Mouse (Mus musculus): ENCODE data around the gene Tcf7l2. TPM values are rescaled to one million over a fixed set of nuclear protein-coding genes. Genes with fewer than 3 reads are reported as not detected.

Tcf7l2 gene
- polyA plus RNA-seq (2014; fragmentation: Illumina TruSeq; extraction: RNeasy Lipid Tissue Mini Kit (QIAGEN cat#74804); ENCODE audit: low read depth, low replicate concordance), result 13.7 TPM

GRCm38 (mm10) chr19:55741439-55741928 lies at the start of gene Tcf7l2:
Gene Tcf7l2, plus strand, starts transcription at chr19:55741820.

